Mouse (Mus musculus) neural tube, embryonic 15.5 days (tissue): ENCODE data around the gene Abcb4. TPM values are rescaled to one million over a fixed set of nuclear protein-coding genes. Genes with fewer than 3 reads are reported as not detected.
"Not testable (repeated sequence)": the region's sequence is repeated elsewhere in the genome, so short reads cannot be mapped to it uniquely, and the experiment has no call there.

Experiments
- ATAC-seq: fragments of 200-750 bp; cut with Nextera tagmentation; 2 replicates; pipeline ENCODE4 v1.8.0; 2017; ENCODE audit warnings: mild to moderate bottlenecking, moderate TSS enrichment, moderate library complexity; ENCODE audit not compliant: low FRiP score
- H3K27ac ChIP-seq: fragments of 300-500 bp; sonication (generic); replicated peaks from 2 replicates; pipeline ENCODE4 v1.5.1; 2015; ENCODE audit warnings: mild to moderate bottlenecking, inconsistent platforms
- H3K27me3 ChIP-seq: fragments of 300-500 bp; sonication (generic); replicated peaks from 2 replicates; pipeline ENCODE4 v1.6.1; 2015; ENCODE audit warnings: inconsistent platforms
- H3K36me3 ChIP-seq: fragments of 300-500 bp; sonication (generic); 2 replicates; pipeline ENCODE4 v1.6.1; 2015; ENCODE audit warnings: inconsistent platforms
- H3K4me1 ChIP-seq: fragments of 300-500 bp; sonication (generic); 2 replicates; pipeline ENCODE4 v1.6.1; 2015; ENCODE audit warnings: inconsistent platforms
- H3K4me2 ChIP-seq: fragments of 300-500 bp; sonication (generic); 2 replicates; pipeline ENCODE4 v1.6.1; 2015; ENCODE audit warnings: inconsistent platforms, mild to moderate bottlenecking, moderate library complexity
- H3K4me3 ChIP-seq: fragments of 300-500 bp; sonication (generic); replicated peaks from 2 replicates; pipeline ENCODE4 v1.5.1; 2015; ENCODE audit warnings: mild to moderate bottlenecking, inconsistent platforms
- H3K9ac ChIP-seq: fragments of 300-500 bp; sonication (generic); replicated peaks from 2 replicates; pipeline ENCODE4 v1.6.1; 2015; ENCODE audit warnings: mild to moderate bottlenecking, inconsistent platforms
- H3K9me3 ChIP-seq: fragments of 300-500 bp; sonication (generic); replicated peaks from 2 replicates; pipeline ENCODE4 v1.6.1; 2016; ENCODE audit warnings: inconsistent platforms
- WGBS: fragments of 180-500 bp; shearing (Covaris S2); methylation state at CpG from one replicate; pipeline ENCODE4 v1.1.7; 2015; ENCODE audit warnings: mixed read lengths; 5-methylcytosine and 5-hydroxymethylcytosine counted together
- polyA plus RNA-seq: library from polyadenylated mRNA; unstranded; fragments of >200 nt; fragmentation: Nextera tagmentation; extraction: Ambion mirVana; gene quantifications from 2 replicates; pipeline ENCODE4 v1.2.1, GENCODE M21; 2015

Gene Abcb4
- polyA plus RNA-seq, 1 experiment from 2014 or later, result 0.87 TPM

- no peak for ATAC-seq
- H3K9me3 ChIP-seq, result no peaks in the 10 kb centered on the region
- WGBS, result 86% methylated on average over 3 of the region's 3 CpGs
- no peaks in the 10 kb centered on the region for H3K4me1 ChIP-seq
- no peak overlapping the region for H3K27ac ChIP-seq
- H3K27me3 ChIP-seq, result no peaks in the 10 kb centered on the region
- no peak overlapping the region for H3K4me2 ChIP-seq
- H3K4me3 ChIP-seq, result no peak overlapping the region
- no peak overlapping the region for H3K9ac ChIP-seq
- H3K36me3 ChIP-seq, result peaks cover 43% of the 10 kb centered on the region
Observed at GRCm38 (mm10) chr5:8985470-8985869, 92.0 kb downstream of the Abcb4 start.

- H3K36me3 ChIP-seq, result peaks cover 32% of the 10 kb centered on the region
Observed at GRCm38 (mm10) chr5:8987925-8988324, 94.4 kb downstream of the Abcb4 start.

GRCm38 (mm10) chr5:8990526-8990925 lies 97.0 kb downstream of the Abcb4 start:
- H3K9ac ChIP-seq, result no peak overlapping the region
- 89% methylated on average over 13 of the region's 13 CpGs for WGBS
- H3K4me2 ChIP-seq, result no peak overlapping the region
- H3K4me1 ChIP-seq, result peaks cover 8% of the 10 kb centered on the region; the same call in 1 of the 2 replicates
- no peaks in the 10 kb centered on the region for H3K9me3 ChIP-seq
- no peak overlapping the region for H3K4me3 ChIP-seq
- peaks cover 23% of the 10 kb centered on the region for H3K36me3 ChIP-seq
- H3K27me3 ChIP-seq, result no peaks in the 10 kb centered on the region
- H3K27ac ChIP-seq, result no peak overlapping the region
- ATAC-seq, result no peak

More at GRCm38 (mm10) chr5:8987925-8988324, 94.4 kb downstream of the Abcb4 start:
- Histone ChIP-seq H3K27me3 (no peaks in the 10 kb centered on the region), H3K9ac (no peak overlapping the region), H3K4me2 (no peak overlapping the region), H3K9me3 (no peaks in the 10 kb centered on the region), H3K4me3 (no peak overlapping the region), H3K4me1 (no peaks in the 10 kb centered on the region), H3K27ac (no peak overlapping the region)
- no peak for ATAC-seq
- WGBS, result 95% methylated on average over 5 of the region's 5 CpGs

- H3K4me2 ChIP-seq, result no peak overlapping the region
- WGBS, result 93% methylated on average over 16 of the region's 16 CpGs
- H3K27me3 ChIP-seq, result no peaks in the 10 kb centered on the region
- H3K9me3 ChIP-seq, result no peaks in the 10 kb centered on the region
- H3K4me1 ChIP-seq, result peaks cover 18% of the 10 kb centered on the region
- H3K36me3 ChIP-seq, result peaks cover 16% of the 10 kb centered on the region
- ATAC-seq, result no peak
- no peak overlapping the region for H3K4me3 ChIP-seq
- no peak overlapping the region for H3K27ac ChIP-seq
- H3K9ac ChIP-seq, result no peak overlapping the region
Observed at GRCm38 (mm10) chr5:8991626-8992025, 98.1 kb downstream of the Abcb4 start.

- ATAC-seq, result no peak
- Histone ChIP-seq H3K4me1 (peaks cover 21% of the 10 kb centered on the region), H3K36me3 (peaks cover 3% of the 10 kb centered on the region), H3K4me2 (peak overlapping the region; percentile 81), H3K4me3 (peak overlapping the region; percentile 78), H3K27ac (peak overlapping the region; percentile 89), H3K9ac (peak overlapping the region; percentile 75), H3K9me3 (no peaks in the 10 kb centered on the region), H3K27me3 (no peaks in the 10 kb centered on the region)
- 21% methylated on average over 13 of the region's 13 CpGs for WGBS
Observed at GRCm38 (mm10) chr5:8995966-8996685, 102.6 kb downstream of the Abcb4 start.

GRCm38 (mm10) chr5:8996686-8997512 lies 103.4 kb downstream of the Abcb4 start, which contains the start of gene Crot:
Gene Crot, minus strand, starts transcription at chr5:8997324.
- peak within 1 kb of the TSS; percentile 75 for H3K9ac ChIP-seq
- H3K27me3 ChIP-seq, result no peaks in the 10 kb centered on the region
- H3K4me2 ChIP-seq, result peak within 1 kb of the TSS; percentile 81
- peak within 1 kb of the TSS; percentile 89 for H3K27ac ChIP-seq
- peaks cover under 1% of the 10 kb centered on the region; the same call in 1 of the 2 replicates for H3K36me3 ChIP-seq
- no peaks in the 10 kb centered on the region for H3K9me3 ChIP-seq
- peak within 1 kb of the TSS; percentile 78 for H3K4me3 ChIP-seq
- peaks cover 21% of the 10 kb centered on the region for H3K4me1 ChIP-seq
- WGBS, result under 1% methylated on average over 57 of the region's 57 CpGs
- ATAC-seq, result peak; percentile 99

GRCm38 (mm10) chr5:8997513-8997895 lies 104.0 kb downstream of the Abcb4 start:
- Histone ChIP-seq H3K4me2 (peak overlapping the region; percentile 81), H3K4me1 (peaks cover 21% of the 10 kb centered on the region), H3K4me3 (peak overlapping the region; percentile 78), H3K36me3 (no peaks in the 10 kb centered on the region; the same call in 1 of the 2 replicates), H3K9me3 (no peaks in the 10 kb centered on the region), H3K9ac (peak overlapping the region; percentile 75), H3K27me3 (no peaks in the 10 kb centered on the region), H3K27ac (peak overlapping the region; percentile 89)
- ATAC-seq, result peak; percentile 30
- 9% methylated on average over 8 of the region's 8 CpGs for WGBS

GRCm38 (mm10) chr5:8999108-8999507 lies 105.6 kb downstream of the Abcb4 start:
- Histone ChIP-seq H3K36me3 (no peaks in the 10 kb centered on the region), H3K4me1 (peaks cover 21% of the 10 kb centered on the region), H3K4me3 (no peak overlapping the region), H3K9me3 (no peaks in the 10 kb centered on the region), H3K9ac (no peak overlapping the region), H3K4me2 (no peak overlapping the region), H3K27me3 (no peaks in the 10 kb centered on the region), H3K27ac (no peak overlapping the region)
- no peak for ATAC-seq
- WGBS, result 75% methylated on average over 4 of the region's 4 CpGs

- not testable (repeated sequence) for ATAC-seq, H3K9ac ChIP-seq, H3K36me3 ChIP-seq, H3K27me3 ChIP-seq, H3K4me2 ChIP-seq, H3K9me3 ChIP-seq, H3K4me3 ChIP-seq, H3K27ac ChIP-seq
- 24% methylated on average over 7 of the region's 7 CpGs for WGBS
- H3K4me1 ChIP-seq, result peaks cover 17% of the 10 kb centered on the region
Observed at GRCm38 (mm10) chr5:9000006-9000405, 106.5 kb downstream of the Abcb4 start.

GRCm38 (mm10) chr5:9006585-9006984 lies 113.1 kb downstream of the Abcb4 start:
- not testable (repeated sequence) for H3K4me3 ChIP-seq, H3K36me3 ChIP-seq, H3K4me2 ChIP-seq, H3K9me3 ChIP-seq, H3K27ac ChIP-seq, H3K27me3 ChIP-seq, ATAC-seq, H3K9ac ChIP-seq, H3K4me1 ChIP-seq
- WGBS, result 54% methylated on average over 3 of the region's 3 CpGs
